Comparison of ENCODE assay signal across 16 mouse cellular contexts in the genomic region with DNA sequence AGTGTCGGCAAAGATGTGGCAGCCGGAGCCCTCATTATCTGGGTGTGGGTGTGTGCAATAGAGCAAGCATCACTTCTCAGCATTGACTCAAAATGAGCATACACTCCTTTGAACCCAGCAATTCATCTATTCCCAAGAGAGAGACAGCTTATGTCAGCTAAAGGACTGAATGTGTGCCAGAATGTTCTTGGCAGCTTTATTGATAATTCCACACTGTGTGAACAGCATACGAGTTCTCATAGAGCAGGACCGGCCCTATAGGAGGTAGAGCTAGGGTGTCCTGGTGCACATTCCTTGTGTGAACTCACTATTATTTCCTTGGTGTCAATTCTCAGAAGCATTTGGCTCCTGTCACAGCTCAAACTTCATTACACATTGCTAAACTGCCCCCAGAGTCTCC.
DNase-seq lines count a peak whose midpoint lies in the region; ATAC-seq and TF ChIP-seq lines count a peak whose summit lies in the region.
"Had no signal": no experiment of that assay in that cellular context is flagged by ENCODE, and none has a peak within 500 bp of the region (broad histone marks: within the 10 kb centered on the region; RNA-seq: fewer than 3 reads in every experiment).

No protein-coding gene starts in this region.

- H3K4me2 ChIP-seq in forebrain, embryonic 16.5 days (ENCODE audit: low read length): no peak overlapping the region
- H3K4me2 ChIP-seq in intestine, embryonic 16.5 days (ENCODE audit: low read depth, low read length): no peak overlapping the region
- no peak overlapping the region for H3K4me2 ChIP-seq in intestine, postnatal 0 days (replicated peaks; ENCODE audit: low read depth)
- H3K4me2 ChIP-seq in neural tube, embryonic 15.5 days: no peak overlapping the region
- H3K4me2 ChIP-seq in stomach, embryonic 16.5 days (ENCODE audit: low read depth, low read length): no peak overlapping the region
- H3K4me2 ChIP-seq: forebrain, embryonic 12.5 days; lung, embryonic 15.5 days; midbrain, embryonic 12.5 days; neural tube, embryonic 12.5 days had no signal

- TF ChIP-seq CTCF in intestine, postnatal 0 days (IDR thresholded peaks at IDR 0.05; ENCODE audit: low read depth): no peak

- no peak overlapping the region for H3K9ac ChIP-seq in forebrain, embryonic 16.5 days (replicated peaks; ENCODE audit: low read depth, low read length)
- no peak overlapping the region for H3K9ac ChIP-seq in intestine, embryonic 16.5 days (ENCODE audit: low read depth, low read length)
- H3K9ac ChIP-seq in intestine, postnatal 0 days (ENCODE audit: low read depth, low read length): no peak overlapping the region
- H3K9ac ChIP-seq in neural tube, embryonic 15.5 days (replicated peaks): no peak overlapping the region
- H3K9ac ChIP-seq in stomach, embryonic 16.5 days (ENCODE audit: low read length): no peak overlapping the region
- H3K9ac ChIP-seq: forebrain, embryonic 12.5 days; lung, embryonic 15.5 days; midbrain, embryonic 12.5 days; neural tube, embryonic 12.5 days had no signal

- ATAC-seq in forebrain, embryonic 16.5 days: no peak
- ATAC-seq in intestine, embryonic 16.5 days: no peak
- ATAC-seq in intestine, postnatal 0 days: no peak
- no peak for ATAC-seq in neural tube, embryonic 15.5 days (ENCODE audit: low FRiP score)
- ATAC-seq in stomach, embryonic 16.5 days (ENCODE audit: insufficient read depth, low FRiP score): 0 out of 2 replicates have a peak, but pooled peaks have one; percentile 6

- 0 out of 2 replicates have a peak, but pooled peaks cover 5% of the 10 kb centered on the region for H3K27me3 ChIP-seq in forebrain, embryonic 10.5 days (ENCODE audit: poor library complexity, severe bottlenecking)
- no peaks in the 10 kb centered on the region for H3K27me3 ChIP-seq in forebrain, embryonic 16.5 days (replicated peaks; ENCODE audit: control insufficient read depth, insufficient read depth, low read length)
- no peaks in the 10 kb centered on the region for H3K27me3 ChIP-seq in intestine, embryonic 16.5 days (replicated peaks; ENCODE audit: control insufficient read depth, insufficient read depth, low read length)
- H3K27me3 ChIP-seq in intestine, postnatal 0 days (replicated peaks; ENCODE audit: control insufficient read depth, insufficient read depth, low read length): no peaks in the 10 kb centered on the region
- H3K27me3 ChIP-seq in neural tube, embryonic 15.5 days (replicated peaks): no peaks in the 10 kb centered on the region
- H3K27me3 ChIP-seq in stomach, embryonic 16.5 days (ENCODE audit: control insufficient read depth, insufficient read depth, low read length): no peaks in the 10 kb centered on the region
- H3K27me3 ChIP-seq: forebrain, embryonic 12.5 days; lung, embryonic 15.5 days; neural tube, embryonic 12.5 days had no signal

- no peak overlapping the region for H3K4me3 ChIP-seq in forebrain, embryonic 10.5 days
- no peak overlapping the region for H3K4me3 ChIP-seq in forebrain, embryonic 16.5 days (replicated peaks; ENCODE audit: low read length)
- H3K4me3 ChIP-seq in intestine, embryonic 16.5 days (ENCODE audit: low read length): no peak overlapping the region
- H3K4me3 ChIP-seq in intestine, postnatal 0 days (ENCODE audit: low read depth, low read length): no peak overlapping the region
- H3K4me3 ChIP-seq in neural tube, embryonic 15.5 days (replicated peaks): no peak overlapping the region
- H3K4me3 ChIP-seq in stomach, embryonic 16.5 days (replicated peaks; ENCODE audit: low read length): no peak overlapping the region
- H3K4me3 ChIP-seq: forebrain, embryonic 12.5 days; lung, embryonic 15.5 days; midbrain, embryonic 12.5 days; neural tube, embryonic 12.5 days had no signal

- no peaks in the 10 kb centered on the region for H3K36me3 ChIP-seq in forebrain, embryonic 10.5 days (replicated peaks)
- H3K36me3 ChIP-seq in forebrain, embryonic 16.5 days (ENCODE audit: control insufficient read depth, insufficient read depth): no peaks in the 10 kb centered on the region
- H3K36me3 ChIP-seq in intestine, embryonic 16.5 days (ENCODE audit: control insufficient read depth, insufficient read depth, low read length): no peaks in the 10 kb centered on the region
- H3K36me3 ChIP-seq in intestine, postnatal 0 days (ENCODE audit: control insufficient read depth, insufficient read depth): no peaks in the 10 kb centered on the region
- no peaks in the 10 kb centered on the region for H3K36me3 ChIP-seq in neural tube, embryonic 15.5 days
- H3K36me3 ChIP-seq in stomach, embryonic 16.5 days (ENCODE audit: control insufficient read depth, insufficient read depth, low read length): no peaks in the 10 kb centered on the region
- H3K36me3 ChIP-seq: forebrain, embryonic 12.5 days; lung, embryonic 15.5 days; midbrain, embryonic 12.5 days; neural tube, embryonic 12.5 days had no signal

- DNase-seq in forebrain, embryonic 10.5 days (ENCODE audit: extremely low spot score, low spot score): no peak
- DNase-seq in neural tube, embryonic 10.5 days (ENCODE audit: extremely low spot score, low spot score): no peak
- DNase-seq in thymus, postnatal 0 days (ENCODE audit: low spot score): no peak
- DNase-seq: cerebellum, adult 8-10 months; kidney, adult 18-20 months; left cerebral cortex, postnatal 4 days; thymus, postnatal 14 days had no signal

- WGBS in forebrain, embryonic 10.5 days: 93% methylated on average over 4 of the region's 4 CpGs
- 53% methylated on average over 4 of the region's 4 CpGs for WGBS in forebrain, embryonic 16.5 days
- 88% methylated on average over 4 of the region's 4 CpGs for WGBS in intestine, embryonic 16.5 days
- 84% methylated on average over 4 of the region's 4 CpGs for WGBS in intestine, postnatal 0 days
- WGBS in neural tube, embryonic 15.5 days: 85% methylated on average over 4 of the region's 4 CpGs
- 75% methylated on average over 4 of the region's 4 CpGs for WGBS in stomach, embryonic 16.5 days

- H3K9me3 ChIP-seq in forebrain, embryonic 10.5 days: no peaks in the 10 kb centered on the region
- no peaks in the 10 kb centered on the region for H3K9me3 ChIP-seq in forebrain, embryonic 16.5 days (ENCODE audit: control insufficient read depth, low read length)
- no peaks in the 10 kb centered on the region for H3K9me3 ChIP-seq in intestine, embryonic 16.5 days (ENCODE audit: control insufficient read depth, low read length)
- H3K9me3 ChIP-seq in intestine, postnatal 0 days (ENCODE audit: control insufficient read depth): no peaks in the 10 kb centered on the region
- H3K9me3 ChIP-seq in neural tube, embryonic 15.5 days (replicated peaks): no peaks in the 10 kb centered on the region
- no peaks in the 10 kb centered on the region for H3K9me3 ChIP-seq in stomach, embryonic 16.5 days (replicated peaks; ENCODE audit: control insufficient read depth, low read length)
- H3K9me3 ChIP-seq: forebrain, embryonic 12.5 days; lung, embryonic 15.5 days; midbrain, embryonic 12.5 days; neural tube, embryonic 12.5 days had no signal

- peaks cover 36% of the 10 kb centered on the region for H3K4me1 ChIP-seq in forebrain, embryonic 10.5 days
- peaks cover 18% of the 10 kb centered on the region for H3K4me1 ChIP-seq in forebrain, embryonic 16.5 days (replicated peaks; ENCODE audit: control insufficient read depth, insufficient read depth, low read length)
- peaks cover 6% of the 10 kb centered on the region; the same call in 1 of the 2 replicates for H3K4me1 ChIP-seq in intestine, embryonic 16.5 days (ENCODE audit: control insufficient read depth, insufficient read depth, low read length)
- no peaks in the 10 kb centered on the region for H3K4me1 ChIP-seq in intestine, postnatal 0 days (replicated peaks; ENCODE audit: control insufficient read depth, insufficient read depth, low read length)
- peaks cover 27% of the 10 kb centered on the region for H3K4me1 ChIP-seq in neural tube, embryonic 15.5 days
- peaks cover 14% of the 10 kb centered on the region; the same call in 1 of the 2 replicates for H3K4me1 ChIP-seq in stomach, embryonic 16.5 days (ENCODE audit: control insufficient read depth, insufficient read depth, low read length)

- peak overlapping the region; percentile 71 for H3K27ac ChIP-seq in forebrain, embryonic 10.5 days
- H3K27ac ChIP-seq in forebrain, embryonic 16.5 days (ENCODE audit: low read length): no peak overlapping the region
- 0 out of 2 replicates have a peak overlapping the region, but pooled peaks have one; percentile 34 for H3K27ac ChIP-seq in intestine, embryonic 16.5 days (ENCODE audit: low read length)
- no peak overlapping the region for H3K27ac ChIP-seq in intestine, postnatal 0 days (ENCODE audit: low read depth, low read length)
- peak overlapping the region; percentile 6; the same call in 1 of the 2 replicates for H3K27ac ChIP-seq in neural tube, embryonic 15.5 days (replicated peaks)
- no peak overlapping the region for H3K27ac ChIP-seq in stomach, embryonic 16.5 days (ENCODE audit: low read length)
- H3K27ac ChIP-seq: forebrain, embryonic 12.5 days; lung, embryonic 15.5 days; midbrain, embryonic 12.5 days; neural tube, embryonic 12.5 days had no signal

Comparison
In these comparisons a context has a peak if more than half of its experiments do, and no peak if none do; other contexts are left out.
1. H3K27ac ChIP-seq: peak in forebrain, embryonic 10.5 days (single experiment), intestine, embryonic 16.5 days (single experiment) and neural tube, embryonic 15.5 days (single experiment); none in forebrain, embryonic 16.5 days (single experiment), intestine, postnatal 0 days (single experiment) and stomach, embryonic 16.5 days (single experiment).